Mouse (Mus musculus): ENCODE measurements around the gene Gm21887. TPM values are rescaled to one million over a fixed set of nuclear protein-coding genes. Genes with fewer than 3 reads are reported as not detected.
"Not testable (repeated sequence)": the region's sequence is repeated elsewhere in the genome, so short reads cannot be mapped to it uniquely, and the experiment has no call there.

Gene Gm21887
- total RNA-seq, 1 experiment from 2014 or later, result 32.2 TPM

DNA sequence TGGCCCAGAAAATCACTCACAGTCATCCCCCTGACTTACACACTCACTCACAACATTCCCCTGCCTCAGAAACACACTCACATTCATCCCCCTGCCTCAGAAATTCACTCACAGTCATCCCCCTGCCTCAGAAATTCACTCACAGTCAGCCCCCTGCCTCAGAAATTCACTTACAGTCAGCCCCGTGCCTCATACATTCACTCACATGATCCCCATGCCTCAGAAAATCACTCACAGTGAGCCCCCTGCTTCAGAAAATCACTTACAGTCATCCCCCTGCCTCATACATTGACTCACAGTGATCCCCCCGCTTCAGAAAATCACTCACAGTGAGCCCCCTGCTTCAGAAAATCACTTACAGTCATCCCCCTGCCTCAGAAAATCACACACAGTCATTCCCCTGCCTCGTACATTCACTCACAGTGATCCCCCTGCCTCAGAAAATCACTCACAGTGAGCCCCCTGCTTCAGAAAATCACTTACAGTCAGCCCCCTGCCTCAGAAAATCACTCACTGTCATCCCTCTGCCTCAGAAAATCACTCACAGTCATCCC, 2.7 kb upstream of the Gm21887 start:
- not testable (repeated sequence) for ATAC-seq (replicated peaks; ENCODE audit: insufficient number of reproducible peaks, low FRiP score, low TSS enrichment, poor library complexity, severe bottlenecking)

GRCm38 (mm10) chrX:170007375-170008178, 1.9 kb upstream of the Gm21887 start:
- not testable (repeated sequence) for ATAC-seq (replicated peaks; ENCODE audit: insufficient number of reproducible peaks, low FRiP score, low TSS enrichment, poor library complexity, severe bottlenecking)

- ATAC-seq (replicated peaks; ENCODE audit: insufficient number of reproducible peaks, low FRiP score, low TSS enrichment, poor library complexity, severe bottlenecking), result not testable (repeated sequence)
These were observed 1.3 kb upstream of the Gm21887 start for GRCm38 (mm10) chrX:170008179-170008467.

GRCm38 (mm10) chrX:170008584-170008983, 875 bp upstream of the Gm21887 start:
- not testable (repeated sequence) for ATAC-seq (replicated peaks; ENCODE audit: insufficient number of reproducible peaks, low FRiP score, low TSS enrichment, poor library complexity, severe bottlenecking)

DNA sequence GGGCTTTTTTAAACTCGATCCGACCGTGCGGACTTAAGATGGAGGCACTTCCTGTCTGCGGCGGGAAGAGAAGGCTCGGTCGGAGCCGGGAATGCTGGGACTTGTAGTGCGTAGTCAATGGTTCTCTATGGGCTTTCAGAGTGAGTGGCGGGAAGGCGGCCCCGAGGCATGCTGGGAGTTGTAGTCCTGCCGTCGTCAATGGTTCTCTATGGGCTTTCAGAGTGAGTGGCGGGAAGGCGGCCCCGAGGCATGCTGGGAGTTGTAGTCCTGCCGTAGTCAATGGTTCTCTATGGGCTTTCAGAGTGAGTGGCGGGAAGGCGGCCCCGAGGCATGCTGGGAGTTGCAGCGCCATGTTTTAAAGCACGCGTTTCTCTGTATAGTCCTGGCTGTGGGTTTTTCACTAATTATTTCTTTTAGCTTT, 352 bp downstream of the Gm21887 start:
- peak; percentile 94 for ATAC-seq (replicated peaks; ENCODE audit: insufficient number of reproducible peaks, low FRiP score, low TSS enrichment, poor library complexity, severe bottlenecking)

- ATAC-seq (replicated peaks; ENCODE audit: insufficient number of reproducible peaks, low FRiP score, low TSS enrichment, poor library complexity, severe bottlenecking), result peak; percentile 24
These were observed 1.4 kb downstream of the Gm21887 start for GRCm38 (mm10) chrX:170010581-170011528.

GRCm38 (mm10) chrX:170011529-170011879, 2.0 kb downstream of the Gm21887 start:
- ATAC-seq (replicated peaks; ENCODE audit: insufficient number of reproducible peaks, low FRiP score, low TSS enrichment, poor library complexity, severe bottlenecking), result not testable (repeated sequence)

- ATAC-seq (replicated peaks; ENCODE audit: insufficient number of reproducible peaks, low FRiP score, low TSS enrichment, poor library complexity, severe bottlenecking), result not testable (repeated sequence)
These were observed 4.0 kb downstream of the Gm21887 start for GRCm38 (mm10) chrX:170013421-170013820.

GRCm38 (mm10) chrX:170014038-170014437, 4.6 kb downstream of the Gm21887 start:
- ATAC-seq (replicated peaks; ENCODE audit: insufficient number of reproducible peaks, low FRiP score, low TSS enrichment, poor library complexity, severe bottlenecking), result not testable (repeated sequence)

DNA sequence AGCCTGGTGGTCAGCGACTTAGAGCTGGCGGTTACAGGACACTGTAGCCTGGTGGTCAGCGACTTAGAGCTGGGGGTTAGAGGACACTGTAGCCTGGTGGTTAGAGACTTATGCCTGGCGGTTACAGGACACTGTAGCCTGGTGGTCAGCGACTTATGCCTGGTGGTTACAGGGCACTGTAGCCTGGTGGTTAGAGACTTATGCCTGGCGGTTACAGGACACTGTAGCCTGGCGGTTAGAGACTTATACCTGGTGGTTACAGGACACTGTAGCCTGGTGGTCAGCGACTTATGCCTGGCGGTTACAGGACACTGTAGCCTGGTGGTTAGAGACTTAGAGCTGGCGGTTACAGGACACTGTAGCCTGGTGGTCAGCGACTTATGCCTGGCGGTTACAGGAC, 6.4 kb downstream of the Gm21887 start:
- not testable (repeated sequence) for ATAC-seq (replicated peaks; ENCODE audit: insufficient number of reproducible peaks, low FRiP score, low TSS enrichment, poor library complexity, severe bottlenecking)

- ATAC-seq (replicated peaks; ENCODE audit: insufficient number of reproducible peaks, low FRiP score, low TSS enrichment, poor library complexity, severe bottlenecking), result peak; percentile 54
These were observed 8.1 kb downstream of the Gm21887 start for GRCm38 (mm10) chrX:170017333-170018245.

GRCm38 (mm10) chrX:170018571-170019218, 9.2 kb downstream of the Gm21887 start:
- peak; percentile 60 for ATAC-seq (replicated peaks; ENCODE audit: insufficient number of reproducible peaks, low FRiP score, low TSS enrichment, poor library complexity, severe bottlenecking)

DNA sequence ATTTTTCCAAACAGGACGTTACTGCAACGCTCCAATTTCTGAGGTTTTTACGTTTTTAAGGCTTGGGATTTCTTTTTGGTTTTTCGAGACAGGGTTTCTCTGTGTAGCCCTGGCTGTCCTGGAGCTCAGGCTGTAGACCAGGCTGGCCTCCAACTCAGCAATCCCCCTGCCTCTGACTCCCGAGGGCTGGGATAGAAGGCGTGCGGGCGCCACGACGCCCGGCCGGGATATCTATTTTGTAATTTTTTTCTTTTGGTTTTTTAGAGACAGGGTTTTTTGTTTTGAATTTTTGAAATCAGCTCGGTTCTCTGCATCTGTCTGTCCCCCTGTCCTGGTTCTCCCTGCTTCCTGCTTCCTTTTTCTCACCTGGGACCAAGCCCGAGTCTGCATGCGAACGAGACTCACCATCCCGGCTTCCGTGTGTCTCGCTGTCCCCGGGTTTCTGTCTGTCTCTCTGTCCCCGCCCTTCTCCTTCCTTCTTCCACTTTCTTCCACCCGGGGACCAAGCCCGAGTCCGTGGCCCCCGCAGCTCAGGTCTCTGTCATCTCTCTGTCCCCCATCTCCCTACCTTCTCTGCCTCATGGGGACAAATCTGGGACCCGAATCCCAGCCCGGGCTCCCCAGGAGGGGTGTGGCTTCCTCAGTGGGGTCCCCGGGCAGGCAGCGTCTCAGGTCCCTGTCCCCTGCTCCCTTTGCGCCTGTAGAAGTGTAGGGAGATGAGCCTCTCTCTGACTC, 9.9 kb downstream of the Gm21887 start:
- ATAC-seq (replicated peaks; ENCODE audit: insufficient number of reproducible peaks, low FRiP score, low TSS enrichment, poor library complexity, severe bottlenecking), result peak; percentile 60

- ATAC-seq (replicated peaks; ENCODE audit: insufficient number of reproducible peaks, low FRiP score, low TSS enrichment, poor library complexity, severe bottlenecking), result 0 out of 2 replicates have a peak, but pooled peaks have one; percentile 20
These were observed 10.7 kb downstream of the Gm21887 start for GRCm38 (mm10) chrX:170019954-170020689.

- peak; percentile 16; the same call in 1 of the 2 replicates for ATAC-seq (replicated peaks; ENCODE audit: insufficient number of reproducible peaks, low FRiP score, low TSS enrichment, poor library complexity, severe bottlenecking)
These were observed 11.2 kb downstream of the Gm21887 start for GRCm38 (mm10) chrX:170020690-170021050.

- ATAC-seq (replicated peaks; ENCODE audit: insufficient number of reproducible peaks, low FRiP score, low TSS enrichment, poor library complexity, severe bottlenecking), result not testable (repeated sequence)
These were observed 11.7 kb downstream of the Gm21887 start for GRCm38 (mm10) chrX:170021205-170021604.

All from monocyte, adult 5-6 weeks (primary cell).